Mouse (Mus musculus) liver, embryonic 15.5 days (tissue): ENCODE results near the gene Micall2. TPM values are rescaled to one million over a fixed set of nuclear protein-coding genes. Genes with fewer than 3 reads are reported as not detected.
"Not testable (repeated sequence)": the region's sequence is repeated elsewhere in the genome, so short reads cannot be mapped to it uniquely, and the experiment has no call there.

Source experiments
- ATAC-seq: fragments of 200-750 bp; cut with Nextera tagmentation; 2 replicates; pipeline ENCODE4 v1.8.0; 2017; ENCODE audit warnings: moderate number of reproducible peaks, mild to moderate bottlenecking, moderate library complexity; ENCODE audit not compliant: insufficient read depth
- H3K27ac ChIP-seq: fragments of 300-500 bp; sonication (generic); replicated peaks from 2 replicates; pipeline ENCODE4 v1.5.1; 2015; ENCODE audit warnings: mild to moderate bottlenecking, inconsistent platforms
- H3K27me3 ChIP-seq: fragments of 300-500 bp; sonication (generic); 2 replicates; pipeline ENCODE4 v1.6.1; 2015; ENCODE audit warnings: mild to moderate bottlenecking, inconsistent platforms
- H3K36me3 ChIP-seq: fragments of 300-500 bp; sonication (generic); replicated peaks from 2 replicates; pipeline ENCODE4 v1.6.1; 2015; ENCODE audit warnings: moderate library complexity, mild to moderate bottlenecking, inconsistent platforms
- H3K4me1 ChIP-seq: fragments of 300-500 bp; sonication (generic); replicated peaks from 2 replicates; pipeline ENCODE4 v1.6.1; 2015; ENCODE audit warnings: inconsistent platforms
- H3K4me2 ChIP-seq: fragments of 300-500 bp; sonication (generic); 2 replicates; pipeline ENCODE4 v1.6.1; 2015; ENCODE audit warnings: moderate library complexity, mild to moderate bottlenecking, inconsistent platforms
- H3K4me3 ChIP-seq: fragments of 300-500 bp; sonication (generic); replicated peaks from 2 replicates; pipeline ENCODE4 v1.5.1; 2015; ENCODE audit warnings: mild to moderate bottlenecking, inconsistent platforms
- H3K9ac ChIP-seq: fragments of 300-500 bp; sonication (generic); 2 replicates; pipeline ENCODE4 v1.6.1; 2015; ENCODE audit warnings: moderate library complexity, mild to moderate bottlenecking, inconsistent platforms
- H3K9me3 ChIP-seq: fragments of 300-500 bp; sonication (generic); replicated peaks from 2 replicates; pipeline ENCODE4 v1.6.1; 2016; ENCODE audit warnings: inconsistent platforms
- WGBS: fragments of 180-500 bp; shearing (Covaris S2); methylation state at CpG from one replicate; pipeline ENCODE4 v1.1.7; 2015; ENCODE audit warnings: mixed read lengths; ENCODE audit not compliant: insufficient replicate concordance; 5-methylcytosine and 5-hydroxymethylcytosine counted together
- polyA plus RNA-seq: library from polyadenylated mRNA; unstranded; fragments of >200 nt; fragmentation: Nextera tagmentation; extraction: Ambion mirVana; gene quantifications from 2 replicates; pipeline ENCODE4 v1.2.1, GENCODE M21; 2015

Gene Micall2
- polyA plus RNA-seq, 1 experiment from 2014 or later: 12.3 TPM

DNA sequence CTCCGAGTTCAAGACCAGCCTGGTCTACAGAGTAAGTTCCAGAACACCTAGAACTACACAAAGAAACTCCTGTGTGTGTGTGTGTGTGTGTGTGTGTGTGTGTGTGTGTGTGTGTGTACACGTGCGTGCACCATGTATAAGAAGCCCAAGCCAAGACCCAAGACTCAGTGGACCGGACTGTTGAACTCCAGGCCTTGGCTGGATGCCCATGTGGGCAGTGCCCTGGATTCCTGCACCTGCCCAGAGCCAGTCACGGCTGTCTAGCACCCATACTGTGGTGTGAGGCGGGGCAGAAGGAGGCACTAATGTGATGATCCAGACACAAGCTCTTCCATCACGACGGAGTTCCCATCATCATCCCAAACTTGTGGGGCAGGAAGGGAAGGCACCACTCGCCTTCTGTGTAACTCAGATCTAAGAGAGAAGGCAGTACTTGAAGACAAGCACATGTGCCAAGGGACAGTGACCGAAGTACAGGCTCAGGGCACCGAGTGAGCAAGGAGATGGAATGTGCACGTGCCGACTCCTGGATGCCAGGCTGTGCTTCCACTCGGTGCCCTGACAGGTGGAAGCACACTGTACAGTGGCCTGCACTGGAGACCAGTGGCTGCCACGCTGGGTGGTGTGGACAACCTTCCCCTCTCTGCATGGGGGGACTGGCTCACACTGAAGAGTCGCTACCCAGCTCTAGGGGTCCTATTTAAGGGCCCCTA lies 13.4 kb upstream of the Micall2 start:
- no peak for ATAC-seq
- H3K9ac ChIP-seq: no peak overlapping the region
- H3K27ac ChIP-seq: no peak overlapping the region
- no peak overlapping the region for H3K4me3 ChIP-seq
- H3K36me3 ChIP-seq: peaks cover 33% of the 10 kb centered on the region
- no peaks in the 10 kb centered on the region for H3K27me3 ChIP-seq
- peaks cover 10% of the 10 kb centered on the region for H3K4me1 ChIP-seq
- H3K4me2 ChIP-seq: no peak overlapping the region
- 73% methylated on average over 16 of the region's 16 CpGs for WGBS
- no peaks in the 10 kb centered on the region for H3K9me3 ChIP-seq

DNA sequence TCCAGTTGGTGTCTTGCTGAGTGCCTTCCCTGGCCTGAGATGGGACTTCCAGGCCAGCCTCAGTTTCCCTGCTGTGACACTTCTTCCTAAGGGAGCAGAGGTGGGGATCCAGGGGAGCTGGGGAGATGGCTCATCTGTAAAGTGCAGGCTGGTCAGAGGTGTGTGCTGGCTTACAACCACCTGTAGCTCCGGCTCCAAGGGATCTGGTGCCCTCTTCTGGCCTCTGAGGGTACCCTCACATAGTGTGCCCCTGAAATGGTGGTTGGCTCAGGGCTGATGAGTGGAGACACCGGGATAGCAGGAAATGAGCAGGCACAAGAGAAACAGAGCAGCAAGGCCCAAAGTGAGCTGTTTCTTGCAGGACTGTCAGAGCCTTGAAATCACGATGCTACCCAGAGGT lies 9.6 kb upstream of the Micall2 start:
- peaks cover 9% of the 10 kb centered on the region; the same call in 1 of the 2 replicates for H3K36me3 ChIP-seq
- no peaks in the 10 kb centered on the region for H3K27me3 ChIP-seq
- no peak overlapping the region for H3K27ac ChIP-seq
- WGBS: 5% methylated on average over 3 of the region's 3 CpGs
- no peaks in the 10 kb centered on the region for H3K9me3 ChIP-seq
- ATAC-seq: peak; percentile 65; the same call in 1 of the 2 replicates
- H3K4me1 ChIP-seq: peaks cover 26% of the 10 kb centered on the region
- no peak overlapping the region for H3K9ac ChIP-seq
- H3K4me3 ChIP-seq: no peak overlapping the region
- H3K4me2 ChIP-seq: no peak overlapping the region

DNA sequence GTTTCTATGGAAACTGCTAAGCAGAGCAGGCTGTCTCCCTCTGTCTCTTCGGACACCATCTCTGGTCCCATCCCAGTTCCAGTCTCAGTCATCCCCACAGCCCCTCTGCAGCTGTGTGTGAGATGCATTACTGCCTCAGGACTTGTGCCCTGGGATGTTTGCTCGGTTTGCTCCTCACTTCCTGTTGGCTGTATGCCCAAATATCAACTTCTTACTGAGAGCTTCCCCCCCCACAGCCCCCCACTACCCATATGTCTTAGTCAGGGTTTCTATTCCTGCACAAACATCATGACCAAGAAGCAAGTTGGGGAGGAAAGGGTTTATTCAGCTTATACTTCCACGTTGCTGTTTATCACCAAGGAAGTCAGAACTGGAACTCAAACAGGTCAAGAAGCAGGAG lies 6.5 kb upstream of the Micall2 start:
- 27% methylated on average over 3 of the region's 3 CpGs for WGBS
- not testable (repeated sequence) for H3K27me3 ChIP-seq, H3K4me2 ChIP-seq, ATAC-seq, H3K36me3 ChIP-seq, H3K4me3 ChIP-seq, H3K9ac ChIP-seq, H3K9me3 ChIP-seq
- Histone ChIP-seq H3K4me1 (peaks cover 54% of the 10 kb centered on the region), H3K27ac (peak overlapping the region; percentile 15; the same call in 1 of the 2 replicates)

DNA sequence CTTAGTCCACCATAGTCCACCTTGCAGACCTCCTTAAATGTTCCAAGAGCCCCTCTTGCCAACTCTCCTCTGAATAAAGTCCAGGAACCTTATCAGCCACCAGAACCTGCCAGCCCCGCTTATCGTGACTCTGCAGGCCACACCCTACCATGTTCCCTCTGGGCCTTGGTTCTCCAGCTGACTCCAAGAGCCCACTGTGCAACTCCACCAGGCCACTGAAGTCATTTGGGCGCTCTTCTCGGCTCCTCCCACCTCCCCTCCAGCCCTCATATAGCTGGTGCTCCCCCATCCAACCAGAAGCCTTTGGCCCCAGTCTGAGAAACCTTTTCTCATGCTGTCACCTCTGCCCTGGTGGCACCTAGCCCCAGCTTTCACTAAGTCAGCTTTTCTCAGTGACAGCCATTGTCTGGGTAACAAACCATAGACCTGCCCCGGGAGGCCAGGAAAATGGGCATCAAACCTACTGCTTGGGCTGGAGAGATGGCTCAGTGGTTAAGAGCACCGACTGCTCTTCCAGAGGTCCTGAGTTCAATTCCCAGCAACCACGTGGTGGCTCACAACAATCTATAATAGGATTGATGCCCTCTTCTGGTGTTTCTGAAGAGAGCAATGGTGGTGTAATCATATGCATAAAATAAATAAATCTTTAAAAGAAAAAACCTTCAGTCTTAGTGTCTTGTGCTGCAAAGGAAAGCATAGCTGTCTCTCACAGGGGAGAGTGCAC lies 2.6 kb upstream of the Micall2 start:
- H3K4me3 ChIP-seq: peak overlapping the region; percentile 41
- peak; percentile 72 for ATAC-seq
- peak overlapping the region; percentile 96 for H3K27ac ChIP-seq
- no peaks in the 10 kb centered on the region for H3K27me3 ChIP-seq
- no peaks in the 10 kb centered on the region for H3K36me3 ChIP-seq
- peak overlapping the region; percentile 99 for H3K4me2 ChIP-seq
- peak overlapping the region; percentile 63 for H3K9ac ChIP-seq
- H3K9me3 ChIP-seq: no peaks in the 10 kb centered on the region
- H3K4me1 ChIP-seq: peaks cover 86% of the 10 kb centered on the region
- WGBS: 31% methylated on average over 7 of the region's 7 CpGs

DNA sequence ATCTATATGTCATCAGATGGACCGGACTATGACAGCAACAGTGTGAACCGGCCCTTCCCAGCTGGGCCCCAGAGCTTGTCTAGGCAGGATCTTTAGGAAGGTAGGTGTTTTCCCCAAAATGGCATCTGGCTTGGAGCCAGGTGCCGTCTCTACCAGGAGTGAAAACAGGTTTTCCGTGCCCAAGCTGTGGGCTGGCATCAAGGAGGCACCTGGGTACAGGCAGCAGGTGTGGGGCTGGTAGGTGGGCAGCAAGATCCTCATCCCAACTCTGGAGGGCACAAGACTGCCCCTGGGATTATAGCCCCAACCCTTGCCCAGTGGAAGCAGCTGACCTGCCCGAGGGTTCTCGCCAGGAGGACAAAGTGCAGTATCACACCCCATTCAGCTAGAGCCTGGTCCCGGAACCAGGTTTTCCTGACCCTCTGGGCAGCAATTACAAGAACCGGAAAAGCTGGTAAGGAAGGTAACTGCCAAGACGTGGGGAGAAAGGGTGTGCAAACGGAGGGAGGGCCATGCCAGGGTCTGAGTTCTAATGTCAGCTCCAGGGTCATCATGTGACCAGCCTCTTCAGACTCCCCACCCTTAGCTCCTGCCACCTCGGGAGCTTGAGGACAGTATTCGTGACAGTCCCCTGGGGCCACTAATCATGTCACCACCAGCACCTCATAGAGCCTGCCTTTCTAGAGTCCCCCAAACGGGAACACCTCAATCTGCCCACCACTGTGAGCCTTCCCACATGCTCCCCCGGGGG lies 1.9 kb upstream of the Micall2 start:
- WGBS: 46% methylated on average over 14 of the region's 14 CpGs
- no peaks in the 10 kb centered on the region for H3K36me3 ChIP-seq
- ATAC-seq: peak; percentile 64
- H3K27me3 ChIP-seq: no peaks in the 10 kb centered on the region
- H3K4me2 ChIP-seq: peak overlapping the region; percentile 99
- H3K9me3 ChIP-seq: no peaks in the 10 kb centered on the region
- H3K4me1 ChIP-seq: peaks cover 93% of the 10 kb centered on the region
- H3K27ac ChIP-seq: peak overlapping the region; percentile 96
- H3K9ac ChIP-seq: peak overlapping the region; percentile 63
- peak overlapping the region; percentile 41 for H3K4me3 ChIP-seq

DNA sequence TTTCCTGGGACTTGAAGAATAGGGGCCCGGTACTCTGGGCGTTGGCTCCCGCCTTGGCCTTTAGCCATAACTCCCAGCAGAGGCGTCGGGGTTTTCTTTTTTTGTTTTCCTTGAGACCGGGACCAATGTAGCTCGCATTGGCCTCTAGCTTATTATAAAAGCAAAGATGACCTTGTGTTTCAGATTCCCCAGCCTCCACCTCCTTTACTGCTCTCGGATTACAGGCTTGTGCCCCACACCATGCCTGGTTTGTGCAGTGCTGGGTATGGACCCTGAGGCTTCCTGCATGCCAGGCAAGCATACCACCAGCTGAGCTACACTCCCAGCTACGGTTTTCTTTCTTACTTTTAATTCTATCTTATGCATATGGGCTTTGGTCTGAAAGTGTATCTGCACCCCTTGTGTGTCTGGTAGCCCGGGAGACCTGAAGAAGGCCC lies 386 bp upstream of the Micall2 start:
- Histone ChIP-seq H3K4me1 (peaks cover 96% of the 10 kb centered on the region), H3K4me3 (peak overlapping the region; percentile 40), H3K9me3 (no peaks in the 10 kb centered on the region), H3K4me2 (peak overlapping the region; percentile 99), H3K9ac (peak overlapping the region; percentile 63), H3K36me3 (peaks cover 7% of the 10 kb centered on the region; the same call in 1 of the 2 replicates), H3K27ac (peak overlapping the region; percentile 96), H3K27me3 (no peaks in the 10 kb centered on the region)
- ATAC-seq: 0 out of 2 replicates have a peak, but pooled peaks have one; percentile 7
- WGBS: 9% methylated on average over 10 of the region's 10 CpGs

DNA sequence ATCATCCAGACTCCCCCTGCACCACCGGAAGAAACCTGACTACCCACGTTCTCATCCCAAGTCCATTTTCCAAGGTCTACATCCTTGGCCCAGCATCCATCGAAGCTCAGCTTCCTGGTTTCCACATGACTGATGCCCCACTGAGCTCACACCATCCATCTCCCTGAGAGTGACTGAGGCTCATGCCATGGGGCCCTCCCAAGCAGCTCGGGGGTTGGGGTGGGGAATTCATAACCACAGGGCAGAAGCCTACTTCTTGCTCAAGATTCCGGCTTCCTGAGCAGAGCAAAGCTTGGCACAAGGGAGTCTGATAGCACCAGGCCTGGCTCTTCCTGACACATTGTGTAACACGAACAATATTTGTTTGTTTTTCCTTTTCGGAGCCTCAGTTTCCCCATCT lies 1.4 kb downstream of the Micall2 start:
- H3K27me3 ChIP-seq: no peaks in the 10 kb centered on the region
- peak overlapping the region; percentile 76 for H3K4me3 ChIP-seq
- H3K9ac ChIP-seq: peak overlapping the region; percentile 84
- ATAC-seq: no peak
- H3K27ac ChIP-seq: peak overlapping the region; percentile 98
- peaks cover 10% of the 10 kb centered on the region; the same call in 1 of the 2 replicates for H3K36me3 ChIP-seq
- 13% methylated on average over 7 of the region's 7 CpGs for WGBS
- H3K4me1 ChIP-seq: peaks cover 98% of the 10 kb centered on the region
- H3K4me2 ChIP-seq: peak overlapping the region; percentile 99
- H3K9me3 ChIP-seq: no peaks in the 10 kb centered on the region

DNA sequence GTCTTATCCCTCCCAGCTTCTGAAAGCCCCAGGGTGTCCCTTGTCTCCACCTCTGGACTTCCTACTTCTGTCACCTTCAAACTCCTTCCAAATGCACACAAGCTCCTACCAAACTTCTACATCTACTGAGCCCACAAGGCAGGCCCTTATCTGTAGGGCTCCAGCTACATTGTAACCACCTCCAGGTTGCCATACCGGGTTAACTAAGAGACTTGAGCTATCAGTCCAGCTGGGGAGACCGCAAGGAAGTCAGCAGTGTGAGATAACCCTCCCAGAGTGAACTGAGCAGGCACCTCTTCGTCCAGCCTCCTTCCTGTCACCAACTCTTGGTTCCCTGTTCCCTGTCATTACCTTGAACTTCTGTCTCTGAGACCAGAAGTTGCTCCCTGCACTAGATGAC lies 2.1 kb downstream of the Micall2 start:
- peak overlapping the region; percentile 99 for H3K4me2 ChIP-seq
- WGBS: 8% methylated on average over 3 of the region's 3 CpGs
- no peaks in the 10 kb centered on the region for H3K27me3 ChIP-seq
- H3K9me3 ChIP-seq: no peaks in the 10 kb centered on the region
- ATAC-seq: peak; percentile 61
- H3K4me3 ChIP-seq: peak overlapping the region; percentile 76
- H3K9ac ChIP-seq: peak overlapping the region; percentile 84
- peaks cover 10% of the 10 kb centered on the region; the same call in 1 of the 2 replicates for H3K36me3 ChIP-seq
- H3K4me1 ChIP-seq: peaks cover 97% of the 10 kb centered on the region
- H3K27ac ChIP-seq: peak overlapping the region; percentile 98

DNA sequence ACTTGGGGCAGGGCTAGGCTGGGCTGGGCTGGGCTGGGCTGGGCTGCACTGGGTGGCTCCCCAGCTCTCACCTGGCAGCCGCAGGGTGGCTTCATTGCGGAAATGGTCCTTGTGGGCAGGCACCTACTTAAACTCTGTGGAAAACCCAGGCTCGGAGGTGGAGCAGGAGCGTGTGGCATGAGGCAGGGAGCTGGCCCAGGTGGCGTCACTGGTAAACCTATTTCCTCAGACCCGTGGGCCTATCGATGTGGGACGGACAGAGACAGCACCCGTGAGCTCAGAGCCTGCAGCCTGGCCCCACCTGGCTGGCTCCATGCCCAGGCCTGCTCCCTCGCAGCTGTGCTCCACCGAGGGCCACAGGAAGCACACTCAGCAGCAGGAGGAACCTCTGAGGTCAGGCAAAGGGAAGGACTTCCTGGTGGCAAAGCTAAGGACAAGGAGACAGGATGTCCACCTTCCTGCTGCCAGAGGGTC lies 3.5 kb downstream of the Micall2 start:
- no peak for ATAC-seq
- Histone ChIP-seq H3K27me3 (no peaks in the 10 kb centered on the region), H3K9me3 (no peaks in the 10 kb centered on the region), H3K36me3 (peaks cover 22% of the 10 kb centered on the region; the same call in 1 of the 2 replicates), H3K27ac (peak overlapping the region; percentile 98), H3K4me3 (peak overlapping the region; percentile 76), H3K9ac (peak overlapping the region; percentile 84), H3K4me1 (peaks cover 95% of the 10 kb centered on the region), H3K4me2 (peak overlapping the region; percentile 99)
- 24% methylated on average over 11 of the region's 11 CpGs for WGBS

DNA sequence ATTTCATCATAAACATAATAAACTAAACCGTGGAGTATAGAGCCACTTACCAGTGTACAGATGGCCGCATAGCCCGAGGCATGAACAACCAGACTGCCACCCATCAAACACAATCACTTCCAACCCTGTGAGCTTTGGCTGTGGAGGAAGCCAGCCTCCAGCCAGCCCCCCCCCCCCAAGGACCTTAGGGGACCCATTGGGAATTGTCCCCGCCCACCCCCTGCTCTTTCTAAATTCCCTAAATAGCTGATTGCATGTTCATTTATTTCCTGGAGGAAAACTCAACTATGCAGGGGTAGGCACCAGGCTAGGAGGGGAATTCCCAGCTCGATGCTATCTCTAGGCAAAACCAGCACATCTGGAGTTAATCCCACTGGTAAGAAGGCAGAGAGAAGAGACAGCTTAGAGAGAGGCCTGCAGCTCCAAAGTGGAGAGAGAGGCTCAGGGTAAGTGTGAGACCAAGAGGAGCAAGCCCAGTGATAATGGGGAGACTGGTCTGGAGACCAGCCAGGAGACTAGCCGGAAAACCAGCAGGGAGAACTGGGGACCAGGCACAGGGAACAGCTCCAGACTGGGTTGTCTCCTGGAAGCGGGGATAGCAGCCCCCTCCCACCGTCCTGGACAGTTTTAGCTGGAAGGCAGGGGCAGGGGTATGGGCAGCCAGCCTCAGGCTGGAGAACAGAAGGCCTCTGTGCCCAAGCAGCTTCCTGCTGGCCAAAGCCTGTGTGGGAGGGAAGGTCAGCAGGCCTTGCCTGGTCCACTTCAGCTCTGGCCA lies 5.2 kb downstream of the Micall2 start:
- 76% methylated on average over 8 of the region's 8 CpGs for WGBS
- no peak overlapping the region for H3K4me3 ChIP-seq
- H3K4me1 ChIP-seq: peaks cover 95% of the 10 kb centered on the region
- no peak for ATAC-seq
- peaks cover 38% of the 10 kb centered on the region; the same call in 1 of the 2 replicates for H3K36me3 ChIP-seq
- H3K27ac ChIP-seq: peak overlapping the region; percentile 39
- H3K9me3 ChIP-seq: no peaks in the 10 kb centered on the region
- no peak overlapping the region for H3K4me2 ChIP-seq
- H3K27me3 ChIP-seq: no peaks in the 10 kb centered on the region
- H3K9ac ChIP-seq: no peak overlapping the region
